Mouse (Mus musculus) heart, postnatal 14 days (tissue): ENCODE results near the gene Dpm3. TPM values are rescaled to one million over a fixed set of nuclear protein-coding genes. Genes with fewer than 3 reads are reported as not detected.

Source experiments
- DNase-seq, 2 experiments: peaks; one replicate each; pipeline ENCODE4 v3.0.0; 2021 to 2022
- intact Hi-C: fragments of 180-260 bp; cut with DNase I; formaldehyde crosslinking; loops from one replicate; pipeline ENCODE4 v1.15.1; 2025
- total RNA-seq, 2 experiments: library from RNA; stranded (reverse); gene quantifications; 2 replicates each; pipeline ENCODE4 v1.2.3; 2021

Gene Dpm3
- total RNA-seq, 2 experiments from 2014 or later = 47.6 to 58.7 TPM

- intact Hi-C loops = no loop called here
- DNase-seq = no peak
Observed at GRCm38 (mm10) chr3:89230561-89230960, 28.6 kb upstream of the Dpm3 start.

- DNase-seq = no peak
- intact Hi-C loops = no loop called here
Observed at GRCm38 (mm10) chr3:89231345-89231744, 27.8 kb upstream of the Dpm3 start.

GRCm38 (mm10) chr3:89231772-89232275 lies 27.3 kb upstream of the Dpm3 start:
- no peak for DNase-seq
- intact Hi-C loops = no loop called here

GRCm38 (mm10) chr3:89232614-89233013 lies 26.5 kb upstream of the Dpm3 start:
- DNase-seq = no peak
- intact Hi-C loops = no loop called here

- DNase-seq = peak in 1 of 2 experiments; percentile 39
- intact Hi-C loops = no loop called here
Observed at GRCm38 (mm10) chr3:89233562-89234110, 25.5 kb upstream of the Dpm3 start.

- no peak for DNase-seq
- intact Hi-C loops = no loop called here
Observed at GRCm38 (mm10) chr3:89236516-89236915, 22.6 kb upstream of the Dpm3 start.

- no peak for DNase-seq
- intact Hi-C loops = no loop called here
Observed at GRCm38 (mm10) chr3:89237682-89238081, 21.5 kb upstream of the Dpm3 start.

- intact Hi-C loops = no loop called here
- no peak for DNase-seq
Observed at GRCm38 (mm10) chr3:89238494-89238893, 20.7 kb upstream of the Dpm3 start.

GRCm38 (mm10) chr3:89242331-89242895 lies 16.7 kb upstream of the Dpm3 start:
- intact Hi-C loops = no loop called here
- peak; percentile 54 to 78 for DNase-seq

- intact Hi-C loops = no loop called here
- DNase-seq = peak in 1 of 2 experiments; percentile 57
Observed at GRCm38 (mm10) chr3:89243609-89244008, 15.5 kb upstream of the Dpm3 start.

GRCm38 (mm10) chr3:89244158-89244981 lies 14.8 kb upstream of the Dpm3 start:
- peak in 1 of 2 experiments; percentile 38 for DNase-seq
- intact Hi-C loops = no loop called here

- intact Hi-C loops = no loop called here
- DNase-seq = no peak
Observed at GRCm38 (mm10) chr3:89244982-89245687, 14.0 kb upstream of the Dpm3 start.

GRCm38 (mm10) chr3:89245688-89246171 lies 13.4 kb upstream of the Dpm3 start, which contains the start of gene Krtcap2:
TSS of gene Krtcap2 (plus strand) at chr3:89245966.
- peak; percentile 33 to 36 for DNase-seq
- intact Hi-C loops = no loop called here

- intact Hi-C loops = no loop called here
- peak; percentile 90 to 92 for DNase-seq
Observed at GRCm38 (mm10) chr3:89246261-89247100, 12.7 kb upstream of the Dpm3 start, which contains the start of gene Trim46. TSS of gene Trim46 (minus strand) at chr3:89246309.

- DNase-seq = no peak
- intact Hi-C loops = no loop called here
Observed at GRCm38 (mm10) chr3:89247466-89247865, 11.7 kb upstream of the Dpm3 start.

- intact Hi-C loops = loop anchor here (1.0 to 2.0 kb wide), 3 partner anchors 16 to 58 kb away; no protein-coding TSS in a partner anchor
- peak; percentile 74 to 77 for DNase-seq
Observed at GRCm38 (mm10) chr3:89250435-89251040, 8.6 kb upstream of the Dpm3 start.

- intact Hi-C loops = loop anchor here (2.0 kb wide), 1 partner anchor 15 kb away; no protein-coding TSS in a partner anchor
- peak; percentile 68 to 69 for DNase-seq
Observed at GRCm38 (mm10) chr3:89251365-89251895, 7.7 kb upstream of the Dpm3 start.

- DNase-seq = no peak
- intact Hi-C loops = no loop called here
Observed at GRCm38 (mm10) chr3:89254994-89255393, 4.2 kb upstream of the Dpm3 start.

GRCm38 (mm10) chr3:89256177-89256576 lies 3.0 kb upstream of the Dpm3 start:
- peak in 1 of 2 experiments; percentile 51 for DNase-seq
- intact Hi-C loops = no loop called here
